Mouse (Mus musculus): Measurements from ENCODE around the gene Fbxo11. TPM values are rescaled to one million over a fixed set of nuclear protein-coding genes. Genes with fewer than 3 reads are reported as not detected.

The Fbxo11 gene
- total and polyA plus RNA-seq, 3 experiments, result 9.4 to 91.4 (median 17.5) TPM

DNA sequence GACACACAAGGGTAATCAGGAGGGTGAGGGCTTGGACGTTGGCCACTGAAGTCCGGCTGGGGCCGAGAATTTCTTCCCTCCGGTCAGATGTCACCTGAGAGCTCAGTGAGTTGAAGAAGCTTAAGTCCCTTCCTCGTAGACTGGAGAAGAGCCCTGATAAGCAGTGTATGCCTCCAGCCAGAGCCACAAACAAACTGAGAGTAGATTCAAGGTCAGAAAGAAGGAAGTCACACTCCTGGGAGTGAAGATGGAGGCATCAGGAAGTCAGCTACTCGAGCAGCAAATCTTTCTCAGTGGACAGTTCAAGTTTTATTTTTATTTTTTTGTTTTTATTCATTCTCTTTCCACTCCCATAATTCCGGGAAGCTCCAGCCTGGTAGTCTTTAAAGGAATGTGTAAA is 37.5 kb upstream of the Fbxo11 start:
- H3K9me3 ChIP-seq (replicated peaks; ENCODE audit: insufficient read depth, low read length), result no peaks in the 10 kb centered on the region
- no peaks in the 10 kb centered on the region for H3K79me2 ChIP-seq (ENCODE audit: control insufficient read depth, insufficient read depth, low read length, poor library complexity)
- peak overlapping the region; percentile 21 to 38; a peak in 3 of 4 replicates for H3K4me3 ChIP-seq (ENCODE audit: control insufficient read depth in 1 of 2, insufficient read depth in 1 of 2, low read depth in 2 of 2, low read length in 2 of 2)
- TF ChIP-seq MAFK (IDR thresholded peaks at IDR 0.05; ENCODE audit: borderline replicate concordance, low read depth, low read length), result no peak
- TF ChIP-seq RCOR1 (IDR thresholded peaks at IDR 0.05; ENCODE audit: low read depth, low read length), result no peak
- TF ChIP-seq EP300 (IDR thresholded peaks at IDR 0.05; ENCODE audit: low read depth in 1 of 2, low read length in 2 of 2), result peak in 1 of 2 experiments; percentile 26; a peak in 1 of 4 replicates
- peak; percentile 49; the same call in 1 of the 2 replicates for TF ChIP-seq ELF1 (IDR thresholded peaks at IDR 0.05; ENCODE audit: low read depth, low read length)
- peak; percentile 42; the same call in 1 of the 2 replicates for TF ChIP-seq GATA1 (IDR thresholded peaks at IDR 0.05; ENCODE audit: low read depth, low read length)
- no peak for TF ChIP-seq UBTF (IDR thresholded peaks at IDR 0.05; ENCODE audit: borderline replicate concordance, insufficient read depth, low read depth, low read length)
- H3K9ac ChIP-seq (ENCODE audit: control insufficient read depth, low read depth, low read length, poor library complexity, severe bottlenecking), result peak overlapping the region; percentile 45; the same call in 1 of the 2 replicates
- H3K27ac ChIP-seq (ENCODE audit: control insufficient read depth, low read depth, low read length), result peak overlapping the region; percentile 2; the same call in 1 of the 2 replicates
- peak; percentile 72 for DNase-seq (ENCODE audit: low read depth, low spot score)
- H3K27me3 ChIP-seq (ENCODE audit: control insufficient read depth in 1 of 2, insufficient read depth in 2 of 2, low read length in 2 of 2), result no peaks in the 10 kb centered on the region
- peaks cover 0 to 3% of the 10 kb centered on the region in 2 experiments; a peak in 1 of 4 replicates for H3K4me1 ChIP-seq (ENCODE audit: control insufficient read depth in 1 of 2, insufficient read depth in 2 of 2, low read length in 2 of 2)
- H3K36me3 ChIP-seq (ENCODE audit: control insufficient read depth in 1 of 2, insufficient read depth in 2 of 2, low read length in 2 of 2), result peaks cover 0 to 4% of the 10 kb centered on the region in 2 experiments; a peak in 2 of 4 replicates

GRCm38 (mm10) chr17:88098181-88098852 is 33.2 kb upstream of the Fbxo11 start:
- TF ChIP-seq MXI1 (IDR thresholded peaks at IDR 0.05; ENCODE audit: low read depth, low read length), result no peak
- no peak for TF ChIP-seq ETS1 (IDR thresholded peaks at IDR 0.05; ENCODE audit: low read depth, low read length)
- no peak for TF ChIP-seq CHD2 (IDR thresholded peaks at IDR 0.05; ENCODE audit: low read length)
- TF ChIP-seq BHLHE40 (IDR thresholded peaks at IDR 0.05; ENCODE audit: borderline replicate concordance, low read depth, low read length), result no peak
- no peak for TF ChIP-seq RAD21 (IDR thresholded peaks at IDR 0.05; ENCODE audit: low read depth, low read length)
- no peak for TF ChIP-seq SIN3A (IDR thresholded peaks at IDR 0.05; ENCODE audit: low read length)
- TF ChIP-seq CHD1 (IDR thresholded peaks at IDR 0.05; ENCODE audit: low read depth, low read length), result no peak
- Histone ChIP-seq H3K36me3 (ENCODE audit: control insufficient read depth in 1 of 2, insufficient read depth in 2 of 2, low read length in 2 of 2) (peaks cover 0 to 4% of the 10 kb centered on the region in 2 experiments; a peak in 2 of 4 replicates), H3K9me3 (replicated peaks; ENCODE audit: insufficient read depth, low read length) (no peaks in the 10 kb centered on the region), H3K27me3 (ENCODE audit: control insufficient read depth in 1 of 2, insufficient read depth in 2 of 2, low read length in 2 of 2) (no peaks in the 10 kb centered on the region), H3K27ac (ENCODE audit: control insufficient read depth, low read depth, low read length) (no peak overlapping the region), H3K9ac (ENCODE audit: control insufficient read depth, low read depth, low read length, poor library complexity, severe bottlenecking) (no peak overlapping the region), H3K79me2 (ENCODE audit: control insufficient read depth, insufficient read depth, low read length, poor library complexity) (no peaks in the 10 kb centered on the region), H3K4me3 (ENCODE audit: control insufficient read depth in 1 of 2, insufficient read depth in 1 of 2, low read depth in 2 of 2, low read length in 2 of 2) (no peak overlapping the region), H3K4me1 (ENCODE audit: control insufficient read depth in 1 of 2, insufficient read depth in 2 of 2, low read length in 2 of 2) (peaks cover 0 to 3% of the 10 kb centered on the region in 2 experiments; a peak in 1 of 4 replicates)
- no peak for DNase-seq (ENCODE audit: low read depth, low spot score)

DNA sequence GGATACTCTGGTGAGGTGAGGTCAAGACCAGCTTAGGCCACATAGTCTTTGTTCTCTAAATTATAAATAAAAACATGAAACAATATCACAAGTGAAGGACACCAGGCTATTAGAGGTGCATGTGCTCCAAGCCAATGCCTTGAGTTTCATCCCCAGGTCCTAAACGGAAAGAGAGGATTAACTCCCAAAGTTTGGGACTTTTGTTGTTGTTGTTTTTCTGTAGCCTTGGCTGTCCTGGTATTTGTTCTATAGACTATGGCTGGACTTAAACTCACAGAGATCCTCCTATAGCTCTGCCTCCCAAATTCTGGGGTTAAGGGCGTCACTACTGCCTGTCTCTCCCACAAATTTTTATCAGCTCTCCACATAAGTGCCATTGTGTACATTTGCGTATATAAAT is 32.5 kb upstream of the Fbxo11 start:
- TF ChIP-seq ETS1 (IDR thresholded peaks at IDR 0.05; ENCODE audit: low read depth, low read length) (no peak), MXI1 (IDR thresholded peaks at IDR 0.05; ENCODE audit: low read depth, low read length) (no peak), NELFE (IDR thresholded peaks at IDR 0.05; ENCODE audit: low read depth, low read length) (no peak), CHD1 (IDR thresholded peaks at IDR 0.05; ENCODE audit: low read depth, low read length) (no peak), MAX (IDR thresholded peaks at IDR 0.05; ENCODE audit: low read length) (no peak), ELF1 (IDR thresholded peaks at IDR 0.05; ENCODE audit: low read depth, low read length) (no peak), NRF1 (IDR thresholded peaks at IDR 0.05; ENCODE audit: insufficient read depth, low read depth, low read length, poor library complexity, severe bottlenecking) (no peak), HCFC1 (IDR thresholded peaks at IDR 0.05; ENCODE audit: low read depth, low read length) (no peak)
- Histone ChIP-seq H3K27me3 (ENCODE audit: control insufficient read depth in 1 of 2, insufficient read depth in 2 of 2, low read length in 2 of 2) (no peaks in the 10 kb centered on the region), H3K4me1 (ENCODE audit: control insufficient read depth in 1 of 2, insufficient read depth in 2 of 2, low read length in 2 of 2) (peaks cover 0 to 3% of the 10 kb centered on the region in 2 experiments; a peak in 1 of 4 replicates), H3K9me3 (replicated peaks; ENCODE audit: insufficient read depth, low read length) (no peaks in the 10 kb centered on the region), H3K9ac (ENCODE audit: control insufficient read depth, low read depth, low read length, poor library complexity, severe bottlenecking) (no peak overlapping the region), H3K36me3 (ENCODE audit: control insufficient read depth in 1 of 2, insufficient read depth in 2 of 2, low read length in 2 of 2) (no peaks in the 10 kb centered on the region), H3K4me3 (ENCODE audit: control insufficient read depth in 1 of 2, insufficient read depth in 1 of 2, low read depth in 2 of 2, low read length in 2 of 2) (no peak overlapping the region), H3K27ac (ENCODE audit: control insufficient read depth, low read depth, low read length) (no peak overlapping the region), H3K79me2 (ENCODE audit: control insufficient read depth, insufficient read depth, low read length, poor library complexity) (no peaks in the 10 kb centered on the region)
- DNase-seq (ENCODE audit: low read depth, low spot score), result no peak

Data from MEL (cell line).